Mouse (Mus musculus): Measurements from ENCODE around the gene Zswim4. TPM values are rescaled to one million over a fixed set of nuclear protein-coding genes. Genes with fewer than 3 reads are reported as not detected.

The Zswim4 gene
- total RNA-seq, 2 experiments from 2014 or later, result 12.8 to 13.8 TPM

DNA sequence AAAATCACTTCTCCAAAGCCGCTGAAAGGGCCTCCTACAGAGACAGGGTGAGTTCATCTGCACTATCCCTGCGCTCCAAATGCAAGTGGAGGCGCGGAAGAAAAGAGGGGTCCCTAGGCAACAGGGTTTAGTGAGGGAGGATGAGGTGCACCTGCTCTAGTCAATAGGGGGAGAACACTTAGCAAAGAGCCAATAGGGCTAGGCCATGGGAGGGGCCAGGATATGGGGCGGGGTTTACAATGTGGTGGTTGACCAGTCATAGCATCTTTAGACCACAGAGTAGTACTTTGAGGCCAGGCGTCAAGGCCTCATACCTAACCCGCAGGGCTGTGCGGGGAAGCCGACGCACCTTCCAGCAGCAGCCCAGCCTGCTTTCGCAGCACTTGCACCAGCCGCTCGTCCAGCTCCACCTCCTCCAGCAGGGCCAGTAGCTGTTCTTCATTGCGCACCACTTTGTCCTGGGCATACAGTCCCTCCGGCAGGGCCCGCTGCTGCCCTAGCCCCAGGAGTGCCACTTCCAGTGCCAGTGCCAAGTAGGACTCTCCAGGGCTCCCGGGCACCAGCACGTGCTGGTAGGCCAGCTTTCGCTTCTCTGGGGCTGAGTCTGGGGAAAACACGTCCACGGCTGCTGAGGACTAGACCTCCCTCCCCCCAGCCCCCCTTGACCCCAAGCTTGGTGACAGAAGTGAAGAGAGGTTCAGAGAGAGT lies 13.4 kb downstream of the Zswim4 start:
- no peak for DNase-seq

DNA sequence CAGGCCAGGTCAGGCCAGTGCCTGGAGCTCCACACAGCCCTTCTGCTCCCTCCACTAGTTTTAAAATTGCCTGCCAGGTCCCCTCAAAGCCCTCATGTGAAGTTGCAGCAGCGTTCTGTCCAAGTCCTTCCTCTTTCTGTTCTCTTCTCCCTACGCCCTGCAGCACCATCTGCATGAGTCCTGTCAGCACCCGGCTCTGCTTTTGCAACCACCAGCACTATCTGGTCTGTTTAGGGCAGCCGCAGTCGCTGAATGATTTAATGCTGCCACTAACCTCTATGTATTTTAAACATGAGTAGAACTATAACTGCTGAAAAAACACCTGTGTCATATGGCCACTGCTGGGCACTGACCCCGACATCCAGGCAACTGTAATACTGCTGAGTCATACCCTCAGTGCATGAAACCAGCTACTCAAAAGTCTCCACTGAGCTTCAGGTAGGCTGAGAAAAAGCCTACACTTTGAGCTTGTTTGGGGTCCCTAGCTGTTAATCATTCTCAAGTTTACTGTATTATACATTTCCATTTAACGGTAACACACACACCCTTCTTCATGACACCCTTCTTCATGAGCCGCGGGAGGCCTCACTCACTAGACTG lies 14.2 kb downstream of the Zswim4 start:
- no peak for DNase-seq

DNA sequence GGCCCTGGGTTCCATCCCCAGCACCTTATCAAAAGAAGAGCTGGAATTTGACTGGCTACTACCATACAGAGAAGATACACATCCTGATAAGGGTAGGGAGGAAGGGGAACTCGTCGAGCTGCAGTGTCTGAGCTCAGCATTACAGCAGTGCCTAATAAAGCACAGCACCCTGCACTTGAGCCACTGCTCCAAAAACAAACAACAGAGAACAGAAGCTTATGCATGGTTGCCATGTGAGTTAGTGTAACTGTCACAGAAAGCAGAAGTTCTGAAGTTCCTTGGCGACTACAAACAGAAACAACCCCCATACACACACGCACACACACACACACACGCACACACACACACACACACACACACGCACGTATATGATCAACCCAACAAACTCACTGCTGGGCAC lies 16.8 kb downstream of the Zswim4 start:
- DNase-seq, result no peak

DNA sequence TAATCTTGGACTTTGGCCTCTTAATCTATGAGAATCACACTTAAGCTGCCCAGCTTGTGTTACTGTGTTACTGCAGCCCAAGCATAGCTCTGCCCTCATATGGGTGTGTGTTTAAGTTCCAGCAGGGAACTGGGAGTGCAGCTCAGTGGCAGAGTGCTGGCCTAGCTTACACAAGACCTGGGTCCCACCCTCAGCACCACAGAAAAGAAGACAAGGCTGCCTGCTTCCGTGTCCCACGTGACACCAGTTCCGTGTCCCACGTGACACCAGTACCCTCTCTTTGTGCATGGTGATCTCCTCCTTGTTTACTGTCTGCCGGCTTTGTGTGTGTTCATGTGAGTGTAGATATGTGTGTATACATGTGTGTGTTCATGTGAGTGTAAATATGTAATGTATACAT lies 18.7 kb downstream of the Zswim4 start:
- no peak for DNase-seq

DNA sequence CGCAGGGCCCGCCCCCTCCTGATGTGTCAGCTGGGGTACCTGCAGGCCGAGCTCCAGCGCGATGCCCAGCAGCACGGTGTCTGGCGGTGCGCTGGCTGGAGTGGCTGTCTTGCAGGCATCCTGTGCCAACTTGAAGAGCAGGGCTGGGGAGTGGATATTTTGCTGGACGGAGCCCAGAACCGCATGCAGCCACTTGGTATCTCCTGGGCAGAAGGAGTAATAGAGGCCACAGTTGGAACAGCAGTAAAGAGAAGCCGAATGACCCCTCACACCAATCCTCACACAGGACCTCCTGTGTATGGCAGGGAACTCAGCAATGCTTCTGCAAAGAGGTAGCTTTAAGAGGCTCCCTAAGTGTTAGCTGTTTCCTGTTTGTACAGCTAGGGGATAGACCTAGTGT lies 19.6 kb downstream of the Zswim4 start:
- DNase-seq, result no peak

DNA sequence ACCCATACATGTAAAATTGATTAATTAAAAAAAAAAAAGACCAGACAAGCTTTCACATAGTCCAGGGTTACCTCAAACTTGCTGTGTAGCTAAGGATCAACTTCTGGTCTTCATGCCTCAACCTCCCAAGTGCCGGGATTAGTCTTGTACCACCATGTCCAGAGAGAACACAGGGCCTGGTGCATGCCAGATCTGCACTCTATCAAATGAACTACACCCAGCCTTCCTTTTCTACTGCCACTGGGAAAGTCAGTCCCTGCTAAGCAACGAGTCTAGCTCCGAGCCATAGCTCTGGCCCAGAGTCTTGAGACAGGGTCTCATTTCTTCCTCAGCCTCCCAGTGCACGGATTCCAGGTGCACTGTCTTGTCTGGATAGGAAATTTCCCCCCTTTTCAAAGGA lies 23.6 kb downstream of the Zswim4 start:
- DNase-seq, result no peak

DNA sequence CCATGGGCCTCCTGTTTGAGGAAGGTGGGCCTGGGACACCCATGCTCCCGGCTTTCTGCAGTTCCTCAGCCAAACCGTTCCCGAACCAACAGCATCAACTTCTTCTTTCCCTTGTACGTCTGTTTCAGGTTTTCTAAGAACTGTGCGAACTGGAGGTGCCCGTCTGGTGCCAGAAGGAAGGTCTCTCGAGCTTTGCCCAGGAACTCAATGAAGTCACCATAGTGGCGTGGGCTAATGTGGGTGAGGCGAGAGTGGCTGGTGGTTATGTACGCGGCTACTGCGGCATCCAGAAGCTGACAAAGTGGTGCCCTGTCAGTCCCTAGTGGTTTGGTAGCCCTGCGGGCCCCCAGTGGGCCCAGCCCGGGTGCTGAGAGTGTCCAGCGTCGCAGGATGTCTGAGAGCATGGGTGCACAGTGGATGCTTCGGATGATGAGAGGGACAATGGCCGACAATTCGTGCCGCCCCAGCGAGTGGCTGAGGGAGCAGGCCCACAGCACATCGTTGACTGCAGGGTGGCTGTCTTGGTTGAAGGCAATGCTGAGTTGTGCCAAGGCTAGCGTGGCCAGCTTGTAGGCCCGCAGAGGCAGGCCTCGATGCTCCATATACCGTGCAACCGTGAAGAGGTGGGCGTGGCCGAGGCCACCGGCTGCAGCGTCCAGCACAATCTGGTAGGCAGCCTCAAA lies 24.8 kb downstream of the Zswim4 start:
- DNase-seq, result no peak

DNA sequence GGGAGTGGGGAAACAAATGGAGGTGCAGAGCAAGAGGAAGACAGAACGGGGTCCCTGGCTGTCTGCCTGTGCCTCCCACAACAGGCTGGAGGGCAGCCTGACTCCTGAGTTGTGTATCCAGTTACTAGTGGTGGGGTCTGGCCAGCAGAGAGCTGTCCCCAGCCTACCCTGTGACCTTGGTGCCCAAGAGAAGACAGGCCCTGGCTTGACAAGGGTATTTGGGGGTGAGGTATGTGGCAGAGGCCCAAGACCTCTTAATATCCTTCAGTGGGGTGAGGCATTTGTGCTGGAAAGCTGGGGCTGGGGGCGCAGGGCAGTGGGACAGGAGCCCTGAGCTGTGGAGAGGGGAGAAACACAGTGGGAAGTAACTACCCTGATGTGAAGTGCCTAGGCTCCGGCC lies 25.7 kb downstream of the Zswim4 start:
- DNase-seq, result peak; percentile 52

DNA sequence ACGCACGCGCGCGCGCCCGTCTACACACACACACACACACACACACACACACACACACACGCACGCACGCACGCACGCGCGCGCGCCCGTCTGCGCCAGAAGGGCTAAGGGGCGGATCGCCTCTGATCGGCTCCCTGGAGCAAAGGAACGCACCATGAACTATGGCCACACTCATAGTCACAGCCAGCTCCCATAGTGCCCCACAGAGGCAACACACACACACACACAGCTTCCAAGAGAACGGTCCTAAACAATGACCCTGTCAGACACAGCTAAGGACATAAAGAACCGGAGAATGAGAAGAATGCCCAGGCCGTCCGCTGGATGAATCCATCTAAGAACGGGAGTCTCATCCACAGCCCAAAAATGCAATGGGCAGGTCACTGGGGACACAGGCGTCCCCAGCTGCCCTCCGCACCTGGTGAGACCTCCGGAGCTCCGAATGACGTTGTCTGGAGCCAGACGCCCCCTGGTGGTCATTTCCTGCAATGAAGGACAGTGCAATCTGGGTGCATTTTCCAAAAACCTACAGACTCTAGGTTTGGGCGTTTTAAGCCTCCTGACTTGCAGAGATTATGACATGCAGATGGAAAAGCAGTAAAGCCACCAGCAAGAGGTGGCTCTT lies 26.6 kb downstream of the Zswim4 start:
- DNase-seq, result peak; percentile 93

DNA sequence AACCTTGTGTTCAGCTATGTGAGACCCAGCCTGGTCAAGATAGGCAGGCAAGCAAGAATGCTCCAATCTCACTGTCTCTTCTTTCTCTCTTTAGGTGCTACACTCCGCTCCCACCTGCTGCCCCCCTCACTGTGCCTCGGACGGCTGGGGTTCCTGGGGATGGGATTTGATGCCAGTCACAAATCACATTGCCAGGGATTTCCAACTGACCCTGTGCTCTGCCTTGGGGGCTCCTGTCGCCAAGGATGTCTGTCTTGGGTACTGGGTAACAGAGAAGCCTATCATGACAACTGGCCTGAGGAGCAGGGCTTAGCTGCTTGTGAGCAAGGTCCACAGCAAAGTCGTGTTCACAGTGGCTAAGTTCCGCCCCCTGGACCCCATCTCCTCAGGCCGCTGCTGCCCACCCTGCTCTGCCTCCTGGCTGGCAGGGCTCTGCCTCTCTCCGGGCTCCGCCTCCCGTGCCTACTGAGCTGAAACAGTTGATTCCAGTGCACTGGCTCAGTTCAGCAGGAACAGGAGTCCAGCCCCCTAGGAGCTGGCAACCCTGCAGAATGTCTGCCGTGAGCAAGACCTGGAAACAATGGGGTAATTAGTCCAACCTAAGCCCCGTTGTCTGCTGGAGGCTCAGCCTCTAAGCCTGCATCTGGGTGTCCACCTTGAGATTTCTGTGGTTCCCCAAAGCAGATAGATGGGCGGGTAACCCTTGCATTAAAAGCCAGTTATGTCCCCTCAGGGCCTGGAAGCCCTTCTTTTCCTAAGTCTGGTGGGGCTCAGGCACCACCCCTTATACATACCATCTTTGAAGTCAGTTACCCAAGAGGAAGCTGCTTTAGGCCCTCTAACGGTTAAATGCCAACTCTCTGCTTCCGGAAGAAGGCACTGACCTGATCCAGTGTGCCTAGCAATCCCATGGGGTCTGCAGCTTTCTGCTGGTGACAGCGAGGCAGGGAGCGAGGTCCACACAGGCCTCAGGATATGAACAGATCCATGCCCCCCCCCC lies 28.2 kb downstream of the Zswim4 start:
- no peak for DNase-seq

DNA sequence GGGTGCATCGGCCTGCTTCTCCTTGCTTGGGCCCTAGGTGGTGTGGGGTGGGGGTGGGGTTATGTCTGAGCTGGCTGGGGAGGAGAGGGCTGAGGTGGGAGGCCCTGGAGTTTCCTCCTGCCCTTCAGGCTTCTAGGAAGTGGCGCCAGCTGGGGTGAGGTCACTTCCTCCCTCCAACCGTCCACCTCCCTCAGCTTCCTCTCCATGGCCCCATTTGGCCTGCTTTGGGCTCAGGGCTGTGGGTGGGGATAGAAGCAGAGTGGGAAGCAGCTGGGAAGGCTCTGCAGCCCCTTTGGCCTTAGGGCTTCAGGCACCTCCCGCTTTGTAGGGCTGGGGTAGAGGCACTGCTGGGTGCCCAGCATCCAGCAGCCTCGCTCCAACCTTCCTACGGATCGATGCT lies 29.0 kb downstream of the Zswim4 start:
- peak; percentile 84 for DNase-seq

DNA sequence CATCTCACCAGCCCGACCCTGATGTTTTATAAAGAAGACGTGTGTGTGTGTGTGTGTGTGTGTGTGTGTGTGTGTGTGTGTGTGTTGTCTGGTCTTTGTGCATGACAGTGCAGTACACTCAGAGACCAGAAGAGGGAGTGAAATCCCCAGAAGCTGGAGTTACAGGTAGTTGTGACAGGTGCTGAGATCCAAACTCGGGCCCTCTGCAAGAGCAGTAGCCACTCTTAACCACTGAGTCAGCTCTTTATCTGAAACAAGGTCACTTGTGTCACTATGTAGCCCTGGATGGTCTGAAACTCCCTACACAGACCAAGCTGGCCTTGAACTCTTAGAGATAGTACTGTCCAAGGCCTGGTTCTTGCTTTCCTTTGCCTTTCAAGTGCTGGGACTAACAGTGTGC lies 30.2 kb downstream of the Zswim4 start:
- DNase-seq, result no peak

DNA sequence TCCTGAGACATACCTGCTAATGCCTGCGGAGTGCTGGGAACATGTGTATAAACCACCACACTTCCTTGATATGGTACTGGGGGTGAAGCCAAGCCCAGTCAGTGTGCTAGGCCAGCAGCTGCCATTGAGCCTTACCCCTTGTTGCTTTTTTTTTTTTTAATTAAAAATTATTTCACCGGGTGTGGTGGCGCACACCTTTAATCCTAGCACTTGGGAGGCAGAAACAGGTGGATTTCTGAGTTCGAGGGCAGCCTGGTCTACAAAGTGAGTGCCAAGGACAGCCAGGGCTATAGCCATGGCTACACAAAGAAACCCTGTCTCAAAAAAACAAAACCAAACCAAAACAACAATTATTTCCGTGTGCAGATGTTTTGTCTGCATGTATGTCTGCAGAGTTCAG lies 31.8 kb downstream of the Zswim4 start:
- DNase-seq, result no peak

DNA sequence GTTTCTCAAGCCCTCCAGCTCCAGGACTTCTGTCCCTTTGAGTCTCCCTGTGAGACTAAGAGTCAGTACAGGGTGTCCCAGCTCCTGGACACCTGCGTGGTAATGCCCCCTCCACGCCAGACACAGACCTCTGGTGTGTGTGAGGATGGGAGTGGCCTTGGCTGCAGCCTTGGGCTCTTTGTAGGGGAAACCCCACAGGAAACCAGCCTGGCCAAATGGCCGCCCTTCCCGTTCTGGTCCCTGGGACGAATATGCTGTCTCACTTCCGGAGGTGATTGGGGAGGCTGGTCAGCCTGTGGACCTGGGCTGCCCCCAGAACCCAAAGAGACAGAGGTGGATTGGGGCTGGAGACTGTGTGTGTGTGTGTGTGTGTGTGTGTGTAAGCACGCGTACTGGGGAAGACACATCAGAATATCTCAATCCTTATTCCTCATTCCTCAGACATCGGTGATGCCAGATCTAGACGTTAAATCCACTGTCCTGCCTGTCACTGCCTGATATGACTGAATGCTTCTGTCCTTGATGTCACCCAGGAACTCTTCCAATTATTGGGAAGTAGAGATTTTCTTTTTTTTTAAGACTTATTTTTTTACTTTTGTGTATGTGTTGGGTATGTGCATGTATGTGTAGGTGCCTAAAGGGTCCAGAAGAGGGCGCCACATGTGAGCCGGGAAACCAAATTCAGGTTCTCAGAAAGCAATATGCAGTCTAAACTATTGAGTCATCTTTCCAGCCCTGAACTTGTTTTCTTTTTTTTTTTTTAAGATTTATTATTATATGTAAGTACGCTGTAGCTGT lies 32.7 kb downstream of the Zswim4 start:
- peak; percentile 85 for DNase-seq

DNA sequence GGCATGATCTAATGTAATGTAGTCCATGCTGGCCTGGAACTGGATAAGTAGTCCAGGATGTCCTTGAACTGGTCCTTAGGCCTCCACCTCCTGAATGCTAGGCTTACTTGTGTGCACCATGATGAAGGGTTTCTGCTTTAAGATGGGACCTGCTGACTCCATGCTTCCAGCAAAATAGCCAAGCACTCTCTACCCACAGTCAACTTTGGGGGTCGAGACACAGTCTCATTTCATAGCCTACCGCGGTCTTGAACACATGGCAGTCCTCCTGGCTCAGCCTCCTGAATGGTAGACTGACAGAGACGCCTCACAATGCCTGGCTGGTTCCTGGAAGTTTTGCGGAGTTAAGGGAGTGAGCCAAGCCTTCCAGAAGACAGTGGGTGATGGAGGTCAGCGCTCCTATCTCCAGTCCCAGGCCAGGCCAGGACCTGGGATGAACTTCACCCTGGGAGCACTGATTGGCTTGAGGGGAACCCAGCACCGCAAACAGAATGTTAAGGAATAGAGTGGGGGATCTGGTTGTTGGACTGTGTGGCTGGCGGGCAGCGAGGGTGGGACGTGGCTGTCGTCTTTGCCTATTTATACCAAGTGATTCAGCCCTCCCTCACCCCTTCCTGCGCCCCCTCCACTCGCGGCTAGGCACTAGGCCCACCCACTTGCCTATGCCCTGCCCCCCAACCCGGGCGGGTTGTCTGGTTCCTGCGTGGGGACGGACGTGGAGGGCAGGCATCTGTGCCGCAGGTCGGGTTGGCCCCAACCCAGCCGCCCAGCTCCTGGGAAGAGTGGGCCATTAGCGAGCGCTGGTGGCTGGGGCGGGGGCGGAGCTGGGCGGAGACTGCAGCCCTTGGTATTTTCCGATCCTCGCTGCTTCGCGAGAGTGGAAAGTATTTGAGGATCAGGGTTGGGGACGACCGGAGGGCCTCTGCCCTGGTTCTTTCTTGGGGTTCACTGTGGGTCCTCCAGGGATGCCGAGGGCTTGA lies 33.6 kb downstream of the Zswim4 start:
- DNase-seq, result peak; percentile 93

DNA sequence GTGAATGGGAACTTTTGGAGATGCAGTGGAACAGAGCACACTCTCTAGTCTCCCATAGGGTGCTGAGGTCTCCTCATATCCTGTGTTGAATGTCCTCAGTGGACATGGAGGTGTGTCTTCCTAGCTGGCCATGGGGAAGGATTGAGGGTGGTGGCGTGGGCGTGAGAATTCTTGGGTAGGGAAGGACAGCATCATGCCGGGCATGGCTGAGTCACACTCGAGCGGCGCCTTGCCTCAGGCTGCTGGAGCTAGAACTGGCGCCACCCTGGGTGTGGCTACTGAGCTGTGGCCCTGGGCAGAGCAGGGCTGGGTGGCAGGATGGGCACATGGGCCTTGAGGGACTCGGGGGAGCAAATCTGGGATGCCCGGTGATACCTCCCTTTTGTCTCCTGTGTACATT lies 34.4 kb downstream of the Zswim4 start:
- peak; percentile 62 for DNase-seq

DNA sequence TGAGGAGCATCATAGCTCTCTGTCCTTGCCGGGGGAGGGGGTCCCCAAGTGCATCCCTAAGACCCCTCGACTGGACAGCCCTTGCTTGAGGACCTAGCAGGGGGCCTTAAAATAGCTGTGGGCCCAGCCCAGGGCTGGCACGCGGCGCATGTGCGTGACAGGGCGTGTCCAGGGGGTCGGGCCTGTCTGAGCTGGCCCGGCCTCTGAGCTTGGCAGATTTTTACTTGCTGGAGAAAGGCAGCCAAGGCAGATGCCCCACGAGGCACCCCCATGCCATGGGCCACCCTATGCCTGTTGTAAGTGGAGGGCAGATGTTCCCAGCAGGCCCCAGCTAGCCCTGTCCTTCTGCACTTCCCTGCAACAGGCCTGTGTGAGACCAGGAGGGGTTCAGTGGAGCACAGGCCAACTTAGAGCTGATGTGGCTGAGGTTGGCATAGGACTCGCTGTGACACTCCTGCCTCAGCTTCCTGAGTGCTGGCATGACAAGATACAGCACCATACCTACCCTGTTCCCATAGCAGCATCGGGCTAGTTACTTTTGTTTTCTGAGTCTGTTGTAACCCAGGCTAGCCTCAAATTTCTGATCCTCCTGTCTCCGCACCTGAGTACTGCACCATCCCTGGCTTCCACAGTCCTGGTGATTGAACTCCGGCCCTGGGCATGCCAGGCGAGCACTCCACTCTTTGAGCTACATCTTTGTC lies 35.2 kb downstream of the Zswim4 start:
- DNase-seq, result peak; percentile 85

DNA sequence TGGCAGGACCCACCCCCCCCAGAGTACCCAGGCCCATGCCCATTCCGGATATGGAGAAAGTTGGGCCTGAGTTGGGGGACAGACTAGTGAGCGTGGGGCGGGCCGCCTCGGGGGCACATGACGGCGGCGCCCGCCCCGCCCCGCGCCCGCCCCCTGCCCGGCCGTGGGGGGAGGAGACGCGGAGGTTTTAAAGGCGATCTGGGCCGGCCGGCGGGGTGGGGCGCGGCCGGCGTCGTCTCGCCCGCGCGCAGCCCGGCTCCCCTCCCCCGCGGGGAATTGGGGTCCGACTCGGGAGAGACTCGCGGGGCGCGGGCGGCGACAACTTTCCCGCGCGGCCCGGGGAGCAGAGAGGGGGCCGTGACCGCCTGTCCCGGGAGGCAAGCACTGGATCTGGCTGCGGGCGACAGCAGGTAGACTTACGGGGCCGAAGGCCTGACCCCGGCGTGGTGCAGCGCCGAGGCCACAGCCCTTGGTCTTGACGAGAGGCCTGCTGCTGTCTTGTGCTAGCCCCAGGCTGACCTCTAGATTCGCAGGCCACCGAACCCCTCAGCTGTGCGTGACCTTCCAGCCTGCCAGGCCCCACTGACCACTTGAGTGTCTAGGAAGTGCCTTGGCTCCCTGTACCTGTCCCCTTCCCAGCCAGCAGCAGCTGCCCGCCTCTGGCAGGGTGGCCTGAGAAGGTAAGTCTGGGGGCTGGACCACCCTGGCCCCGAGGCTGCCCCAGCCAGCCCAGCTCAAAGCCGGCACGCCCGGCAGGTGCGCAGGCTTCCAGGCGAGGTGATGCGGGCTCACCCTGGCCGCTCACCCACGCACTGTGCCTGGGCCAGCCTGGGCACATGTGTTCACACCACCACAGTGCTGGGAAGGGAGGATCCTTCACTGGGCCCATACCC lies 36.0 kb downstream of the Zswim4 start:
- DNase-seq, result peak; percentile 90
